9 mouse cellular contexts compared by ENCODE assay signal in the genomic region with DNA sequence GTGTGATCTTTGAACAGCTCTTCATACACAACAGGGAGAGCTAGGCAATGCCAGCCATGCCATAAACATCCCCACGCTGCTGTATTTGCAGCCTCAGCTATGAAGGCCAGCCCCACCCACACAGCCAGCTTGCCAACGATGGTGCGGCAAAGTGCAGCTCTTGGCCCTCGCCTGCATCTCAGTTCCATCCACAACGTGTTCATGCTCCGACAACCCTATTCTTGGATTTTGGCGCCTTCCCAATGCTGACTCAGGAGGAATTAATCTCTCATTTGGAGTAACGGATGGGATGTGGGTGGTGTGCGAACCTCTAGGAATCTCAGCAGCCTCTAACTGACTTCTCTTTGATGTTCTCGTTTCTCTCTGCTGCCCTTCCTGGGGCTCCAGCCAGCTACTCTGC. TPM values are rescaled to one million over a fixed set of nuclear protein-coding genes. Genes with fewer than 3 reads are reported as not detected.
DNase-seq lines count a peak whose midpoint lies in the region; ATAC-seq lines count a peak whose summit lies in the region.
"Had no signal": no experiment of that assay in that cellular context is flagged by ENCODE, and none has a peak within 500 bp of the region (broad histone marks: within the 10 kb centered on the region; RNA-seq: fewer than 3 reads in every experiment).

No protein-coding gene starts in this region.

- H3K36me3 ChIP-seq in heart, embryonic 12.5 days = no peaks in the 10 kb centered on the region
- H3K36me3 ChIP-seq in liver, embryonic 11.5 days (ENCODE audit: control insufficient read depth, insufficient read depth, low read length) = no peaks in the 10 kb centered on the region

- DNase-seq in heart, postnatal 10 days = peak; percentile 78 to 81
- peak; percentile 81 to 93 for DNase-seq in adrenal gland, adult (ENCODE audit: inconsistent age in 2 of 2, low spot score in 1 of 2)
- DNase-seq in frontal cortex, postnatal 10 days (ENCODE audit: low spot score in 2 of 2) = peak; percentile 69 to 78
- peak; percentile 84 to 97 for DNase-seq in left cerebral cortex, postnatal 25 days (ENCODE audit: low spot score in 2 of 2)
- DNase-seq in testis, postnatal 10 days (ENCODE audit: low spot score) = peak; percentile 76
- DNase-seq in liver, embryonic 11.5 days (ENCODE audit: low spot score) = no peak
- DNase-seq in thymus, postnatal 4 days = no peak

- H3K9me3 ChIP-seq in heart, embryonic 12.5 days (replicated peaks) = no peaks in the 10 kb centered on the region
- H3K9me3 ChIP-seq in liver, embryonic 11.5 days (ENCODE audit: control insufficient read depth, low read length) = no peaks in the 10 kb centered on the region

- H3K27me3 ChIP-seq in heart, embryonic 12.5 days (replicated peaks) = no peaks in the 10 kb centered on the region
- no peaks in the 10 kb centered on the region for H3K27me3 ChIP-seq in liver, embryonic 11.5 days (replicated peaks; ENCODE audit: control insufficient read depth, insufficient read depth, low read length)
- H3K27me3 ChIP-seq: Patski had no signal

- no peak overlapping the region for H3K9ac ChIP-seq in heart, embryonic 12.5 days
- no peak overlapping the region for H3K9ac ChIP-seq in liver, embryonic 11.5 days (ENCODE audit: low read depth, low read length)

- no peaks in the 10 kb centered on the region for H3K4me1 ChIP-seq in heart, embryonic 12.5 days (replicated peaks)
- H3K4me1 ChIP-seq in liver, embryonic 11.5 days (replicated peaks; ENCODE audit: control insufficient read depth, insufficient read depth, low read length) = no peaks in the 10 kb centered on the region

- 64% methylated on average over 10 of the region's 10 CpGs for WGBS in heart, embryonic 12.5 days
- 77% methylated on average over 10 of the region's 10 CpGs for WGBS in liver, embryonic 11.5 days

- intact Hi-C loops in heart, postnatal 10 days (cut with DNase I) = no loop called here
- intact Hi-C loops in left cerebral cortex, postnatal 25 days (cut with DNase I) = no loop called here

- H3K27ac ChIP-seq in heart, embryonic 12.5 days (ENCODE audit: poor library complexity, severe bottlenecking) = no peak overlapping the region
- H3K27ac ChIP-seq in liver, embryonic 11.5 days (ENCODE audit: low read depth, low read length) = no peak overlapping the region

- no peak overlapping the region for H3K4me2 ChIP-seq in heart, embryonic 12.5 days
- no peak overlapping the region for H3K4me2 ChIP-seq in liver, embryonic 11.5 days

- no peak for ATAC-seq in heart, embryonic 12.5 days (ENCODE audit: insufficient number of reproducible peaks, low FRiP score)
- no peak for ATAC-seq in liver, embryonic 11.5 days (replicated peaks; ENCODE audit: low FRiP score)
- ATAC-seq: Patski had no signal

- H3K4me3 ChIP-seq in heart, embryonic 12.5 days = no peak overlapping the region
- no peak overlapping the region for H3K4me3 ChIP-seq in liver, embryonic 11.5 days (ENCODE audit: low read depth, low read length)

RNA-seq across cellular contexts. Expression of a gene that starts 46.0 kb away (rescaled TPM):
- 1 to 10 TPM; 1.4 to 1.8 TPM for total RNA-seq in heart, postnatal 10 days (2021)
- 0.69 and 0.72 TPM in 2 replicates for polyA plus RNA-seq in heart, embryonic 12.5 days (2016; fragmentation: Nextera tagmentation; extraction: Ambion mirVana)
- 1 to 10 TPM; 1.6 to 1.8 TPM for total RNA-seq in left cerebral cortex, postnatal 25 days (2021)
- 0.48 and 0.60 TPM in 2 replicates for polyA plus RNA-seq in liver, embryonic 11.5 days (2014; fragmentation: Nextera tagmentation; extraction: Ambion mirVana)

Comparison
In these comparisons a context has a peak if more than half of its experiments do, and no peak if none do; other contexts are left out.
1. DNase-seq: peak in heart, postnatal 10 days (2 of 2), adrenal gland, adult (2 of 2), frontal cortex, postnatal 10 days (2 of 2), left cerebral cortex, postnatal 25 days (2 of 2) and testis, postnatal 10 days (single experiment); none in liver, embryonic 11.5 days (single experiment) and thymus, postnatal 4 days (single experiment).